ENCODE assay signal across 8 mouse cellular contexts in the genomic region with DNA sequence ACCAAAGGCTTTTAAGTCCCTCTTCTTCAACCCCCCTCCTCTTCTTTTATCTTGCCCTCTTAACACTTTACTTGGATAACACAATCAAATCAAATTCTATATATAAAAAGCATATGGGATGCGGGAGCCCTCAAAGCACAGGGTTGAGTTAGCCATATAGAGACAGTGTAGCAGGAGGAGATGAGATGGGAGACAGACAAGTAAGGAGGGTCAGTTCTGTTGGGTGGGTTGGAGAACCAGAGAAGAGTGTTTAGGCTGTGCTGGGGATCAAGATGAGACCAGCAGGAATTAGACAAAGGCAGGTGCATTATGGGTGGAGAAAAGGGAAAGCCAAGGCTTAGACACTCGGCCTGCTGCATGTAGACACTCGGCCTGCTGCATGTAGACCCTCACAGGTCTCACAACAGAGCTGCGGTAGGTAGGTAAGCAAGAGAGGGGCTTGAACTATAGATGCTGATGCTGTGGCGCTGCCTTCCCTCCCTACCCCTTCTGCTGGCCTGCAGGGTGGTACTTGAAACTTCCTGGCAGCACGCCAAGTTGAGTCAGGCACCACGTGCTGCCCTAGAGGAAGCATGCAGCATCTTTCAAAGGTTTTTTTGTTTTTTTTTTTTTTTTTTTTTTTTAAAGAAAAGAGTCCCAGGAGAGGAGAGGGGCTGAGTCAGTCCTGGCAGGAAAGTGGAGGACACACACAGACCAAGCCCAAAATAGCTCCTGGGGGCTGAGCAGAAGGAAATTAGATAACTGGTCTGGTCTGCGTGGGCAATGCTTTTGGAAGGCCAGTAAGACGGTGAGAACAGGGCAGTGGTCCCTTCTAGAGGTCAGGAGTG.
DNase-seq lines count a peak whose midpoint lies in the region; ATAC-seq and TF ChIP-seq lines count a peak whose summit lies in the region.

No protein-coding gene starts in this region.

- no peaks in the 10 kb centered on the region for H3K36me3 ChIP-seq in hindbrain, postnatal 0 days (ENCODE audit: insufficient read depth, low read length)

- intact Hi-C loops in gastrocnemius, adult 2 months (cut with DNase I) = no loop called here

- peak; percentile 5; the same call in 1 of the 2 replicates for TF ChIP-seq CTCF in gastrocnemius, adult 2 months (IDR thresholded peaks at IDR 0.05)
- peak; percentile 37 for TF ChIP-seq CTCF in hindbrain, postnatal 0 days (IDR thresholded peaks at IDR 0.05; ENCODE audit: low read depth)
- no peak for TF ChIP-seq CTCF in lung, adult 2 months (IDR thresholded peaks at IDR 0.05; ENCODE audit: insufficient read depth, low read length)

- no peak overlapping the region for H3K4me2 ChIP-seq in hindbrain, postnatal 0 days (ENCODE audit: low read depth, low read length)

- no peak for TF ChIP-seq POLR2A in lung, adult 2 months (IDR thresholded peaks at IDR 0.05; ENCODE audit: borderline replicate concordance, extremely low read depth, low read depth, low read length)

- peak overlapping the region; percentile 4; the same call in 1 of the 2 replicates for H3K27ac ChIP-seq in gastrocnemius, adult 2 months
- peak overlapping the region; percentile 56; the same call in 1 of the 2 replicates for H3K27ac ChIP-seq in hindbrain, postnatal 0 days

- peak; percentile 78 for ATAC-seq in hindbrain, postnatal 0 days

- no peaks in the 10 kb centered on the region for H3K9me3 ChIP-seq in hindbrain, postnatal 0 days (ENCODE audit: low read length)

- no peak overlapping the region for H3K4me3 ChIP-seq in gastrocnemius, adult 2 months
- H3K4me3 ChIP-seq in hindbrain, postnatal 0 days (ENCODE audit: low read length) = no peak overlapping the region
- H3K4me3 ChIP-seq in lung, adult 2 months (replicated peaks; ENCODE audit: extremely low read depth, low read depth, low read length) = no peak overlapping the region

- no peak overlapping the region for H3K9ac ChIP-seq in hindbrain, postnatal 0 days (replicated peaks; ENCODE audit: low read length)

- peaks cover 10% of the 10 kb centered on the region for H3K4me1 ChIP-seq in hindbrain, postnatal 0 days (ENCODE audit: insufficient read depth, low read length)
- peaks cover 10% of the 10 kb centered on the region for H3K4me1 ChIP-seq in lung, adult 2 months (ENCODE audit: control insufficient read depth, insufficient read depth, low read length)

- H3K27me3 ChIP-seq in hindbrain, postnatal 0 days (ENCODE audit: insufficient read depth, low read length) = no peaks in the 10 kb centered on the region

- WGBS in hindbrain, postnatal 0 days = 29% methylated on average over 9 of the region's 9 CpGs
- 38% methylated on average over 9 of the region's 9 CpGs for WGBS in lung, adult 2 months

- DNase-seq in urinary bladder, postnatal 4 days (ENCODE audit: low spot score in 2 of 2) = peak; percentile 31 to 66
- DNase-seq in urinary bladder, adult 2 months (ENCODE audit: low spot score) = no peak
- DNase-seq in cerebellum, adult 8-10 months = peak; percentile 17
- DNase-seq in gastrocnemius, adult 2 months = peak; percentile 61
- DNase-seq in hindbrain, postnatal 0 days (ENCODE audit: low spot score) = peak; percentile 91
- peak; percentile 62 for DNase-seq in lung, adult 2 months
- DNase-seq in retina, embryonic 14.5 days (ENCODE audit: low spot score) = peak; percentile 69
- DNase-seq in c-Kit-positive CD71-positive TER-119-positive erythroid progenitor cells, embryonic 14.5 days (ENCODE audit: low spot score) = no peak

Comparison
In these comparisons a context has a peak if more than half of its experiments do, and no peak if none do; other contexts are left out.
1. DNase-seq: peak in urinary bladder, postnatal 4 days (2 of 2), cerebellum, adult 8-10 months (single experiment), gastrocnemius, adult 2 months (single experiment), hindbrain, postnatal 0 days (single experiment), lung, adult 2 months (single experiment) and retina, embryonic 14.5 days (single experiment); none in urinary bladder, adult 2 months (single experiment) and c-Kit-positive CD71-positive TER-119-positive erythroid progenitor cells, embryonic 14.5 days (single experiment).